Mouse (Mus musculus) MN1 (cell line): ENCODE data around the gene Etfdh.

ENCODE experiments used
- DNase-seq: peaks from one replicate; pipeline ENCODE4 v3.0.0-alpha.2; 2016; ENCODE audit warnings: low spot score

The Etfdh gene

DNA sequence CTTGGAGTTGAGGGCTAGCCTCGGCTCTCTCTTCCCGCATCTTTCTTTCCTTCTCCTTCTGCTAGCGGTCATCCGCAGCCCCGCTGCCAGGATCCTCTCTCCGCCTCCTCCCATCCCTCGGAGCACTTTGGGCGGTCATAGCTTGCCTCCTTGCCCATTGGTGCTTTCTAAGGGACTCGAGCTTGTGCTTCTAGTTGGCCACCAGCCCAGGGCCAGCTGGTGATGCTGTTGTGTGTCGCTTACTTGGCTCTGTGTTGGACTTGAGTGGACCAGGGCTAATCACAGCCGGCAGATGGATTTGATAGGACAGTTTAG lies at the start of gene Etfdh:
Etfdh (minus strand) TSS at position 85 of the 315 bp plus-strand sequence.
- peak; percentile 92 for DNase-seq

DNA sequence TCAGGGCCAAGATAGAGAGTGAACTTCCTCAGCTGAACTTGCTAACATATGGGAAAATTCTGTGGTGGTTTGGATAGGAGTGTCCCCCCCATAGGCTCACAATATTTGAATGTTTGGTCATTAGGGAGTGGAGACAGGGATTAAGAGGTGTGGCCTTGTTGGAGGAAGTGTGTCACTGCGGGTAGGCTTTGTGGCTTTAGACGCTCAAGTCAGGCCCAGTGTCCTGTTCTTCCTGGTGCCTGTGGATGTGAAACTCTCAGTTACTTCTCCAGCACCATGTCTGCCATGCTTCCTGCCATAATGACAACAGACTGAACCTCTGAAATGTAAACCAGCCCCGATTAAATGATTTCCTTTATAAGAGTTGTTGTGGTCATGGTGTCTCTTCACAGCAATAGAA lies 47.1 kb upstream of the Etfdh start:
- no peak for DNase-seq

DNA sequence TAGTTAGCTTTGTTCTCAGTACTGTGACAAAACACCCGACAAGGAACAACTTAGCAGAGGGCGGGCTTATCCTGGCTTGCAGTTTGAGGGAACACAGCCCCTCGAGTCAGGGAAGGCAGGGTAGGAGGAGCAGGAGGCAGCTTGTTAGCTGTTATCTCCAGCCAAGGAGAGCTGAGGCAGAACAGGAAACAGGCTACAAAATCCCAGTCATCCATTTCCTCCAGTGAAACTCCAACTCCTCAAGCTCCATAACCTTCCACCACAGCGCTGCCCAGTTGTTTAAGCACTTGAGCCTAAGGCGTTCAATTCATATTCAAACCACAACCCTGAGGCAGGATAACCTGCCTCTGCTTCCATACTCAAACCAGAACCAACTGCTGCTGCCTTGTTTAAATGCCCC lies 45.3 kb upstream of the Etfdh start:
- DNase-seq: no peak

DNA sequence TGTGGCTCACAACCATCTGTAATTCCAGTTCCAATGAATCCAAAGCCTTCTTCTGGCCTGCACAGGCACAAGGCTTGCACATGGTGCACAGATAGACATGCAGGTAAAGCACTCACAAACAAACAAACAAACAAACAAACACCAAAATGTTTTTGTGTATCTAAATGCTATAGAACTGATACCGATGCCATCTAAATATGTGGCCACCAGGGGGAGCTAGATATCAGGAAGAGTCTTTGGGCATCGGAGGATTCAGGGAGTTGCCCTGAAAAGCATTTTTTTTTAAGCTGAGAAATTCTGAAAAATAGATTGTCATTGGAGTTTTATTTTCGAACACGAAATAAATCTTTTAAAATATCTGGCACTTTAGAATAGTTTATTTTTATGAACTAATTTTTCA lies 43.8 kb upstream of the Etfdh start:
- peak; percentile 43 for DNase-seq

DNA sequence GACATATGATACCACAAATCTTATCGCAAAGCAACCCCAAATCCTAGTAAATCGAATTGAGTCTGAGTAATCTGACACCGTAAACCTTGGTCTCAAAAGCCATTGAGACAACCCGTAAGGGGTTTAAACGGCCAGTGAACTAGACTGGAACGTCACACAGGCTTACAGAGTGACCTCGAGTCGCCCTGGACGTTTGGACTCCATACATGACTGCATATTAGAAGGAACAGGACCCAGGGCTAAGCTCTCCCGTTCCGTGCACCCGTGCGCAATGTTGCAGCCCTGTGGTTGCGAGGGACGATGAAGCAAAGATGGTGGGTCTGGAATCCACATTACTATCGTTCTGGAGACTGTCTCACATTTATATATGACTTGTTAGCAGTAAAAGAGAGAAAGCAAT lies 42.9 kb upstream of the Etfdh start:
- DNase-seq: no peak

DNA sequence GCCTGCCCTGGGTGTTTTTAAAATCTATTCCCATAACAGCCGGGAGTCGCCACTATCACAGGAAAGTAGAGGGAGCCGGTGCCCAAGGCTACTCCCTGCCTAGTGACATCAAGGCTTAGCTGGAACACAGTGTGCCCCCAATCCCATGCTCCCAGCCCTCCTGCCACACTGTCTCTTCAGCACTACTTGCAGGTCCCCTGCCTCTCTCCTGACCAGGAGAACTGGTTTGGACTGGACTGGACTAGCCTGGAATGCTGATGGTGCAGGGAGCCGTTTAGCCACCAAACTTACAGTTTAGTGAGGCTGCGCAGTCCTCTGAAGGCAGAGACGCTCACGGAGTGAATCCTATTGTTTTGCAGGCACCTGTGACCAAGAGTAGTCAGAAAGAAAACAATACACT lies 41.3 kb upstream of the Etfdh start:
- DNase-seq: no peak

DNA sequence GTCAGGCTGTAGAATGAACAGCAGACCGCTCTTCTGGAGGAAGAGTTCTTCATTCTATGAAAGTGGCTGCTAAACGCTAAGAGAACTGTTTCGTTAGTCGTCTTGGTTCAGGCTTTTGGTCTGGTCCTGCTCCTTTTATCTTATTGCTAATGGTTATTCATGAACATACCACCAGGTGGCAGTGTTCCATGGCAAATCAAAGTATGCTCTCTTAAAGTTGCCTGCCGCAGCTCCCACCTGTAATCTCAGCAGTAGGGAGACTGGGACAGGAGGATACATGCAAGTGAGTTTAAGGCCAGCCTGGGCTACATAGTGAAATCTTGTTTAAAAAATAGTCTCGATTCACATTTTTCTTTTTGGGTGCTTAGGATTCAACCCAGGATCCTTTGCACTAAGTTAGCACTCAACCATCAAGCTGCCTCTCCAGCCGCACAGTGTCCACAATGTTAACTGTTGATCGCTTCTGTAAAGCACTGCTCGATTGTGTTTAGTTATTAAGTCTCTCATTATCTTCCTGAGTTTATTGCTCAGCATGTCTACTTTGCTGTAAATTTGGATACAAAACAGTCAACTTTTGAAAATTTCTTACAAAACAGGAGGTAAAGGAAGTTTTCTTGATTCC lies 35.6 kb upstream of the Etfdh start:
- DNase-seq: peak; percentile 67

DNA sequence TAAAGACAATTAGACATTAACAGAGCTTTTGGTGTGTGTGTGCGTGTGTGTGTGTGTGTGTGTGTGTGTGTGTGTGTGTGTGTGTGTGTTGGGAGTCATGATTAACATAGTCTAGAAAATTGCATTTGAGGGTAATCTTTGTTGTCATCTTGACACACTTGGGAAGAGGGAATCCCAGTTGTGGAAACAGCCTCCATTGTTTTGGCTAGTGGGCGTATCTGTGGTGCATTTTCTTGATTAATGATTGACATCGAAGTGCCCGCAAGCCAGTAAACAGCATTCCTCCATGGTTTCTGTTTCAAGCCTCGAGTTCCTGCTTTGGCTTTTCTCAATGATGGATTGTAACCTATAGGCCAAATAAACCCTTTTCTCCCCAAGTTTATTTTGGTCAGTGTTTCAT lies 27.4 kb upstream of the Etfdh start:
- no peak for DNase-seq

DNA sequence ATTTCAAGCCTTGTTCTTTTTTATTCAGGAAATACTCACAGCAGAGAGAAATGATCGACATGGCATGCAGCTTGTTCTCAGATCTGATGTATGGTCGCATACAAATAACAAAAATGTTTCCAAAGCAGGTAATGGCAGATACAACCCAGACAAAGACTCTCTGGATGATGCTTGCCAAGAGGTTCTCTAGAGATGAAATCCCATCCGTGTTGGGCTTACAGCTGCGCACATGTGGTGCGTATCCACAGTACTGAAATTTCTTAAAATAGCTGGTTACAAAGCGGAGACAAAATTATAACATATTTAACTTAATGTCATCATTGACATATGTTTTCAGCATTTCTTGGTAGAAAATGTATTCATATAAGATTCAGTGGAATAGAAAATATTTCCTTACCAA lies 22.8 kb upstream of the Etfdh start:
- no peak for DNase-seq

DNA sequence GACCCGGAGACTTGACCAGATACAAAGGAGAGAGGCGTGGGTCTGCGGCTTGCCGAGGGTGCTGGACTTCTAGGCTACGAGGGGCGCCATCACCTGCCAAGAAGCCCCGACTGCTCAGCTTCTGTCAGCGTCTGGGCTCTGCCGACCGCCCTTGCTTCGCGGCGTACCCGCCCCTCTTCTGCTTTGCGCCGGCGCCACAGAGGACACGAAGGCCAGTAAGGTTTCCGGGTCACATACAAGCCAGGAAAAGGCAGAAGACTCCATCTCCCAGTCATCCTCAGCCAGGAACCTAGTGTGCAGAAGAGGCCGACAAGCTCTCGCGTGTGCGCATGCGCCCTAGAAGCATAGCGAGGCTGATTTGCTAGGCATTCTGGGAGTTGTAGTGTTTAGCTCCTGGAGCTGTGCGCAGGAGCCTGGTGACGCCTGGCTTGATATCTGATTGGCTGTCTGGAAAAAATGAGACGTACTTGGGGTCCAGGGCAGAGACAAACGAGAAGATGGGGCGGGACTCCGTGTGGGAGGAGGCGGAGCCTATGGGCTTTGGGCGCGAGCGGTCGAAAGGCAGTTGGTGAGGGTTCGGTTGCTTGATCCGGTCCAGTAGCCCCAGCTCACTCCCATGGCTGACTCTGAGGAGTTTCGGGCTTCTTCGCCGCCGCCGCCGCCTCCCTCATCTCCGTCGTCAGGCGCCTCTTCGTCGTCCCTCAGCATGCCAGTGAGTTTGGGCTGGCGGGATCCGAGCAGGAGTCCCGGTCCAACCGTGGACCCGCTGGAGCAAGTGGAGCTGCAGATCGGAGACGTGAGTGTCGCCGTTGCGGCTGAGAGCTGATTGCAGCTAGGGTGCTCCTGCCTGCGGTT lies 512 bp downstream of the Etfdh start, which contains the start of gene 4930579G24Rik:
4930579G24Rik (plus strand) TSS at position 519 of the 855 bp plus-strand sequence.
- DNase-seq: peak; percentile 100

DNA sequence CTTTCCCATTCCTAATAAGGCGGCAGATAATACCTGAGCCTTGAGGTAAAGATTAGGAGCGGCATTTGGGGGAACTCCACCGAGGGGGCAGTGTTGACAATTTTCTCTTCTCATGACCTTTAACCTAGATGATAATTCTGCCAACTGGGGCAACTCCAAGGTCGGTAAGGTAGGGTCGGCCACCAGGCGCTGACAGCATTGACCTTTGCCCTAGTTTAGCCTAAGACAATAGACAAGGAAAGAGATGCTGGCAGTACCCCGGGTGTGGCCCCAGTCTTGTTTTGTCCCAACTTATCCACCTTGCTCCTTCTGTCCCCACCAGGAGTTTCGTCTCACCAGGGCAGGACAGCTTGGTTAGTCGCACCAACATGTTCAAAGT lies 1.1 kb downstream of the Etfdh start:
- DNase-seq: no peak

DNA sequence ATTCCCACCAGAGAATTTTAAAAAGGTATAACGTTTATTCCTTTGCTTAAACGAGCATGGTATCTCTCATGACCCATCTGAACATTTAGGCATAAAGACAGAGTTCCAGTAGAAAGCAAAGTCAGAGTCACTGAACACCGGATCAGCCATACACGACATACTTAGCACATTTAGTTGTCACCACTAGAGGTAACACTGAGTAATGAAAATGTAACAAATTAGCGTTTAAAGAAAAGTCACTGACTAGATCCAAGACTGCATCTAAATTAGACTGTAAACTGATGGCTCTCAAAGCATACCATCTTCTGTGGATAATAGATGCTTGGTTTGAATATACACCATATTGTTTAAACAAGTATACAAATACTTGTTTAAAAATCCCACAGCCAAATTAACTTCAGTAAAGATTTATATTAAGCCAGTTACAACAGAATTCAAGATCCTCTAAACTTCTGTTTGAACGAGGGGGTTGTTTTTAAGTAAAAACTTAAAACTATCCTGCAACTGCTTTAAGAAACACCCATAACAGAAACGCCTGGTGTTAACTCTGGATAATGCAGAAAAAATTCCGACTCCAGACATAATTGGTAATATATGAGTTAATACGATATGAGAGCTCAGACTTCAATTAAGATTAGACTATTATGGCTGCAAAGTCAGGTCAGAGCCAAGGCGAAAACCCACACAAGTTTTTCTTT lies 1.7 kb downstream of the Etfdh start:
- peak; percentile 62 for DNase-seq

DNA sequence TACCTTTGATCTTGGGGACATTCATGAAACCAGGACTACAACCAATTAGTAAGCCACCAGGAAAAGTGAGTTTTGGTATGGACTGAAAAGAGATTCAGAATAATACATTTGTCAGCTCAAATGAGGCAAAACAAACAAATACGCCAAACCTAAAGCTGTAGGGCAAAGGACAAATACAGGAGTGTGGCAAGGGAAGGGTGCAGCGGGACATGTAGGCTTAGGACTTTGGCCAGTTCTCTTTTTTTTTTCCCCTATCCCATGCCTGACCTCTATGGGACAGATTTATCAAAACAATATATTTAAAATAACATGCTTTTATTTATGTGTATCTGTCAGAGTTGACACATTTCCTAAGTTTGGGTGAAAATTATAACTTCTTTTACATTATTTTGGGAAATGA lies 19.4 kb downstream of the Etfdh start:
- no peak for DNase-seq

DNA sequence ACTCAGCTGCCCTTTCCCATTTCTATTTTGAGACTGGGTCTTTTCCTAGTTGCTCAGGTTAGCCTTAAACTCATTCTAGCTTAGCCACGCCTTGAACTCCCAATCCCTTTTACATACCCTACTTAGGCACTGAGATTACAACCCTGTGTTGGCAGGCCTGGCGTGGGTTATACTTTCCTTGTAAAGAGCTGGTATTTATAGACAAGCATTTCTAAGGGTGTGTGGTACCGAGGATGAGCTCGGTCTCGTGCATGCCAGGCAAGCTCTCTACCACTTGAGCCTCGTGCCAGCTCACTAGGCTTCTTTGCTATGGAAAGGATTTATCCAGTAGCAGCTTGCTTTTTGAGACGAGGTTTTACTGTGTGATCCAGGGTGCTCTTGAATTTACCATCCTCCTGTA lies 33.8 kb downstream of the Etfdh start:
- DNase-seq: no peak

DNA sequence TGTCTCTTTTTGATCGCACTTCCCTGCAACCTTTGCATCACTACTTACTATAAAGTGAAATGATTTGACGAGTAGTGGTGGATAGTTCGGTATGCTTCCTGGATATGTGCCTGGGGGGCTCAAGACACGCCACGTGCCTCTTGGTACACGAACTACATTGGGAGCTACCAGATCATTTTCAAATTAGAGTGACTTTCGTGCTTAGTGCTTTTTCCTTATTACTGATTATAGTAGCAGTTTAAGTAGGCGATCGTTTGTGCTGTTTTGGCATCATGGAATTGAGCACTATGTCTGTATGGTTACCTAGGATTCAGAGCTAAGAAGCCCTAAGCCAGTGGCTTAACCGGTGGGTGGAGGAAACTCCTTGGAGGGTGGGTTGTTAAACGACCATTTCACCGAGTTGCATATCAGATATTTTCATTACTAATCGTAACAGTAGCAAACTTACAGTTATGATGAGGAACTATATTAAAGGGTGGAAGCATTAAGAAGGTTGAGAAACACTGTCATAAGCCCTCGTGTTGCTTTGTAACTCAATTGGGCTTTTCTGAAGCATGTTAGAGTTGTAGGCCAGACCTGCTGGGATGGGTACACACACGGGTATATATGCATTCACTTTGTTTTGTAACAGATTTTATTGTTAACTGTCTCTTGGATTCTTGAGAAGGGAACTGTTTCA lies 37.4 kb downstream of the Etfdh start:
- DNase-seq: peak; percentile 28

DNA sequence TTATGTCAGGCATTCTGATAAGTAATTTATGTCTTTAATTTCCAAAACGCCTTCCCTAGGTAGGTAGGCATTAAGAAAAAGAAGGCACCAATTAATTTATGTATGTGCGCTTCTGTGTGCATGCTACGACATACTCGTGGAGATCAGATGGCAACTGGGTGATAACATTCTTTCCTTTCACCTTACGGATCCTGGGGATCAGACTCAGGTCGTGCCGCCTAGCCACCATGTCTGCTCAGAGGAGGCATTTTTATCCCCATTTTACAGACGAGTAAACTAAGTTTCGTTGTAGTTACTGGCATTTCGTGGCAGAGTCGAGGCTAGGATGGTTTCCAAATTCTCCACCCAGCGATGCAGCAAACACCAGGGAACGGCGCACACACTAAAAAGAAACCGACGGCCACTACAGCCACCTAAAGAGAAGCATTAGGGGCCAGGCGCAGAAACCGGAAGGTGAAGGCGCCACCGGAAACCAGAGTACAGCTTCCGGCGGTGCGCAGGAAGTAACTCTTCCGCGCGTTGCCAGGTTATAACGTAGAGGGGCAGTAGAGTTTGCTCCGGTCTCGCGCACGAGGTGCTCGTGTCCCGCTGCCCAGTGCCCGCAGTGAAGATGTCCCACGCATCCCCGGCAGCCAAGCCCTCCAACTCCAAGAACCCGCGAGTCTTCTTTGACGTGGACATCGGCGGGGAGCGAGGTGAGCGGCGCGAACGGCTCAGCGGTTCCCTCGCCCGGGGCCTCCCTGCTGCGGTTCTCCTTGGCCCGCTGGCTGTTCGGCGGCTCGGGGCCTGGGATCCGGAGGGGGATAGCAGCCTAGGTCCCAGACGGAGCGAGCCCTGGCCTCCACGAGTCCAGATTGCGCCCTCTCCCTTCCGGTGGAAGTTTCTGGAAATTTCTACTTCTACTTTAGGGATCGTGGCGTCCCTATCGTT lies 38.2 kb downstream of the Etfdh start, which contains the start of gene Ppid:
Ppid (plus strand) TSS at position 480 of the 930 bp plus-strand sequence.
- peak; percentile 90 for DNase-seq

DNA sequence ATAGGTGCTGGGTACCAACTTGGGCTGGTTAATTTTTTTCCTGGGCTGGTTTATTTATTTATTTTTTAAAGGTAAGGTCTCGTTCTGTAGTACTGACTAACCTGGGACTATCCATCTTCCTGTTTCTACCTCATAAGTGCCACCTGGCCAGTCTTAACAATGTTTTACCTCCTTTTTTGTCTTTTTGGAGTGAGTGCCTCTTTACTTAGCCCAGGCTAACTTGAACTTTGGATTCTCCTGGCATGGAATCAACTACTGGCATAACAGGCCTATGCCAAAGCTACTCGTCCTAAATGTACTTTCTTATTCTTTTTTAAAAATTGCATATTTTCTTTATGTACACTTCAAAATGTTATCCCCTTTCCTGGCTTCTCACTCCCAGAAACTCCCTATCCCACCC lies 39.6 kb downstream of the Etfdh start:
- DNase-seq: no peak

DNA sequence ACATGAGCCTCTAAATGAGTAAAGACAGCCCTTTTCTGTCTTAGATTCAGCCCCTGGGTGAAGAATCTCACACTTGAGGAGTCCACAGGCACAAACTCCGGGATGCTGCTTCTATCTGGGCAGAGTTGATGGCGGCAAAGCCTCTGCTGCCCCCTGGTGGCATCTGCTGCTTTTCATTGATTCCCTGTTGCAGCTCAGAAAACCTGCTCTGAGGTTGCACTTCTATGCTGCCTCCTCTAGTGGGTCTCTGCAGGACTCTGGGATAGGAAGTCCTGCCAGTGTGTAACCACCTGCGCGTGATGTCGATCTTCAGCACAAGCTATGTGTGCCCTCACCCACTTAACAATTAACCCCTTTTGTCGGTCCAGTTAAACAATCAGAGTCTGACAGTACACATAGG lies 42.5 kb downstream of the Etfdh start:
- peak; percentile 92 for DNase-seq

DNA sequence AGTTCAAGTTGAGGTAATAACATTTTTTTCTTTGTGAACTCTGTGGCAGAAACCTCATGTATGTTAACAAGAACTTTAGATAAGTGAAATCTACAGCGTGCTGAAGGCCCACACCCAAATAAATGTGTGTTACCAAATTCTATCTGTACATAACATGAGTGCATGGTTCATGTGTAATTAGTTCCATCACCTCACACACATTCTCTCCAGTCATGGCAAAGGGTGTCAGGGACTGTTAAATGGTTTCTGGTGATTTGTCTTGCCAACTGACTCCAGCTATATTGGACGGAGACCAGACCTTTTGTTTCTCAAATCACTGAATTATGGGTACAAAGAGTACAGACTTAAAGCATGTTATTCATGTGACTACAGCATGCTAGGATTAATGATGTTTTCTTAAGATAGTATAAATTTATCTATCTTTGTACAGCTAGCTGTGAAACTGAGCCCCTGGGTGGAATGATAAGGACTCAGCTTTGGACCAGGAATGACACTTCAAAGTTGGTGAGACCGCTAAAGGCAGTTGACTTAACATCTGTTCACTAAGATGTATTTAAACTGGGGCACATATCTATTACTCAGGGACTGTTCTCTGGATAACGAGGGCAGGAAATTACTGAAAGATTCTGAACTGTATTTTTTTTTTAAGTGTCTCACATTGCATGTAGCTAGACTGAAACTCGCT lies 49.3 kb downstream of the Etfdh start:
- DNase-seq: no peak

DNA sequence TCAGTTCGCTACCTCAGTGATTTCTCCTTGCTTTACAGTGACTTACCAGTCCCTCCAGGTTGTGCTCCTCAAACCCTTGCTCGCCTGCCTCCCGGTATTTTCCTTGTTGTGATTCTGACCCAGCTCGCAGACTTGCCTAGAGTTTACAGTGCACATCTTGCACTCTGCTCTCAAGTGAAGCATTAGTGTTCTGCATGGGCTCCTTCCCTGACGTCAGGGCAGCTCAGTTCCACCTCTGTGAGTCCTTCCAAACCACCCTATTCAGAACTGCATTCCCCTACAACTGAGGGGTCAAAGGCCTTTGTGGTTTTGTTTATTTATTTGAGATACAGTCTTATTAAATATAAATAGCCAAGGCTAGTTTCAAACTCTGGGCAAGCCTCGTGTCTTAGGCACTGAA lies 51.1 kb downstream of the Etfdh start:
- no peak for DNase-seq

DNA sequence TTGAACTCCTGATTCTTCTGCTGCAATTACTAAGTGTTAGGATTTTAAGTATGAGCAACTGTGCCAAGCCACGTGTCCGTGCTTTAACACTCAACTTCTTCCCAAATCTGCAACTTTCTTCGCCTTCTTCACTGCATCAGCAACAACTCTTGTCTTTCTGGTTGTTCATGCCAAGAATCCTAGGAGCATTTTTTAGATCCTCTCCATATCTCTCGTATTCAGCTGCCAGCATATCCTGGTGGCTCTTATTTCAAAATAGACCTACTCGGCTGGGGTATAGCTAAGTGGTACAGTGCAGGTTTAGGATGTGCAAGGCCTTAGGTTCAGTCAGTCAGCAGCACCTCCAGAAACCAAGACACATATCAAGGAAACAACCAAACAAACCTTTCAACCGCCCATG lies 51.7 kb downstream of the Etfdh start:
- no peak for DNase-seq
